9 mouse cellular contexts compared by ENCODE assay signal in the genomic region with DNA sequence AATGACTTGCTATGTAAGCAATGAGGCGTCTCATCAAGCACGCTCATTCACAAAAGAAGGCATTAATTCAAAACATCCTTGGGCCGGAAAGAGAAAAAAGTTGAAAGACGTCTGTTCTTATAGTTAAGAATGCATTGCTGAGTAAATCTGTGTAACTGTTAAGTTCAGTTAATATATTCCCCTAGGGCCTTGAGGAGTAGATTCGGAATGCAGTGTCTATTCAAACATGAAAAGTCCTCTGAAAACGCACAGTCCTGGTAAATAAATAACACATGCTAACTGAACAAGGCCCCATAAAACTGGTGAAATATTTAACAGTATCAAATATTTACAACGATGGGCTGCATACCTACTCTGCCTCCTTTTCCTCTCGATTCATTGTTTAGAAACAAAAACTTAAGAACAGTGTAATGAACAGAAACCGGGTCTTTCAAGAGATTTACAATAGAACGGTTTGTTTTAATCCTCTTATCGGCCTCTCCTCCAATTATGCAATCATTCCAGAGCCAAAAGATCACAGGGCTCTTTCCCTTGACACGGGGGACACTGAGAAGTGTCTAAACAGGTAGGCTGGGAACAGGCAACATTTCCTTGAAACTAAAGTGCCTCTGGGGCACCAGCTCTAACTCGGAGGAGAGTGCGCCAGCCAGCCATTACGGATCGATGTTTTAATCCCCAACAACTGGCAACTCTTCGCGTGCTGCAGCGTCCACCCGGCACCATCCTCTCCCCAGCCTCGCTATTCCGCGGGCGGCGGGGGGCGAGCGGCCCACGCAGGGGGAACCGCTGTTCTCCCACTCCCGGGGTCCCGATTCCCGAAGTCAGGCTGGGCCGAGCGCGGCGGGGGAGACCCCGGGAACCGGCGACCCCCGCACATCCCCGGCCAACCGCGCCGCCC. TPM values are rescaled to one million over a fixed set of nuclear protein-coding genes. Genes with fewer than 3 reads are reported as not detected.
A peak's percentile ranks its signal among the peaks of the same experiment; 100 is the strongest.
DNase-seq lines count a peak whose midpoint lies in the region; ATAC-seq and TF ChIP-seq lines count a peak whose summit lies in the region.
"Had no signal": no experiment of that assay in that cellular context is flagged by ENCODE, and none has a peak within 500 bp of the region (broad histone marks: within the 10 kb centered on the region; RNA-seq: fewer than 3 reads in every experiment).

No protein-coding gene starts in this region.

- H3K36me3 ChIP-seq in ES-E14 (ENCODE audit: control insufficient read depth, insufficient read depth, low read length, poor library complexity, severe bottlenecking): no peaks in the 10 kb centered on the region; the same call in 1 of the 2 replicates
- no peaks in the 10 kb centered on the region for H3K36me3 ChIP-seq in heart, embryonic 14.5 days (ENCODE audit: control insufficient read depth, insufficient read depth, low read length)
- H3K36me3 ChIP-seq in splenic B cell, adult 2 months (ENCODE audit: control insufficient read depth, insufficient read depth, low read length, poor library complexity, severe bottlenecking): no peaks in the 10 kb centered on the region

- ATAC-seq in cerebellum, adult (ENCODE audit: insufficient number of reproducible peaks, low FRiP score, low TSS enrichment): 0 out of 2 replicates have a peak, but pooled peaks have one; percentile 1
- ATAC-seq in heart, embryonic 14.5 days (ENCODE audit: insufficient number of reproducible peaks, insufficient read depth, low FRiP score, low read depth): peak; percentile 5; the same call in 1 of the 2 replicates
- peak; percentile 39; the same call in 1 of the 2 replicates for ATAC-seq in megakaryocyte-erythroid progenitor cell, adult 5-6 weeks (replicated peaks; ENCODE audit: low FRiP score, low TSS enrichment, poor library complexity, severe bottlenecking)

- H3K9me3 ChIP-seq in ES-E14 (ENCODE audit: control insufficient read depth, insufficient read depth, low read depth, low read length): no peaks in the 10 kb centered on the region
- peaks cover 4% of the 10 kb centered on the region; the same call in 1 of the 2 replicates for H3K9me3 ChIP-seq in heart, embryonic 14.5 days (ENCODE audit: control insufficient read depth, low read length)

- peak overlapping the region; percentile 97 for H3K9ac ChIP-seq in ES-E14 (ENCODE audit: insufficient read depth, low read depth, low read length, poor library complexity, severe bottlenecking)
- H3K9ac ChIP-seq in heart, embryonic 14.5 days (ENCODE audit: low read length): peak overlapping the region; percentile 93

- H3K4me3 ChIP-seq in ES-E14 (ENCODE audit: insufficient read depth in 1 of 2, low read depth in 1 of 2, low read length in 2 of 2, poor library complexity in 1 of 2, severe bottlenecking in 1 of 2): peak overlapping the region; percentile 88 to 100
- H3K4me3 ChIP-seq in heart, embryonic 14.5 days (ENCODE audit: control insufficient read depth in 1 of 2, insufficient read depth in 1 of 2, low read depth in 1 of 2, low read length in 2 of 2): peak overlapping the region; percentile 89 to 100

- H3K4me1 ChIP-seq in ES-E14 (ENCODE audit: control insufficient read depth in 2 of 2, insufficient read depth in 2 of 2, low read length in 2 of 2, poor library complexity in 1 of 2): peaks cover 0 to 12% of the 10 kb centered on the region in 2 experiments; a peak in 3 of 4 replicates
- H3K4me1 ChIP-seq in heart, embryonic 14.5 days (ENCODE audit: control insufficient read depth in 2 of 2, insufficient read depth in 2 of 2, low read length in 2 of 2): peaks cover 16 to 35% of the 10 kb centered on the region in 2 experiments

- WGBS in heart, embryonic 14.5 days: 3% methylated on average over 44 of the region's 44 CpGs

- H3K27ac ChIP-seq in ES-E14 (ENCODE audit: insufficient read depth, low read depth, low read length, poor library complexity, severe bottlenecking): peak overlapping the region; percentile 90
- peak overlapping the region; percentile 88 to 89; a peak in 3 of 4 replicates for H3K27ac ChIP-seq in heart, embryonic 14.5 days (replicated peaks in 1 of 2; ENCODE audit: control insufficient read depth in 1 of 2, insufficient read depth in 1 of 2, low read depth in 2 of 2, low read length in 2 of 2)

- in situ Hi-C loops in ES-E14 (cut with MboI; ENCODE audit: low sequenced_read_pairs in 2 of 2, unreplicated experiment in 2 of 2): no loop called here

- peak overlapping the region; percentile 71 for H3K4me2 ChIP-seq in heart, embryonic 14.5 days (ENCODE audit: low read length)

- no peaks in the 10 kb centered on the region for H3K27me3 ChIP-seq in heart, embryonic 14.5 days (ENCODE audit: control insufficient read depth, insufficient read depth, low read length)
- H3K27me3 ChIP-seq in splenic B cell, adult 2 months (ENCODE audit: control insufficient read depth, insufficient read depth, low read length, poor library complexity, severe bottlenecking): no peaks in the 10 kb centered on the region

- no peak for DNase-seq in cerebellum, adult 11 months
- no peak for DNase-seq in ES-E14 (ENCODE audit: low read depth, low spot score)
- peak; percentile 66 for DNase-seq in cerebellum, adult 9-11 months
- DNase-seq in layer of hippocampus, postnatal 10 days (ENCODE audit: low spot score in 2 of 2): peak; percentile 31 to 53
- peak; percentile 27 for DNase-seq in splenic B cell, adult 2 months (ENCODE audit: low read depth, low spot score)

TF ChIP-seq in ES-E14, 5 proteins besides CTCF, POLR2A, EP300 and RAD21:
- TF ChIP-seq CHD2 (IDR thresholded peaks at IDR 0.05; ENCODE audit: low read depth, low read length): no peak
- TF ChIP-seq ZC3H11A (IDR thresholded peaks at IDR 0.05; ENCODE audit: borderline replicate concordance, low read depth, low read length): no peak
- no peak for TF ChIP-seq ZNF384 (IDR thresholded peaks at IDR 0.05; ENCODE audit: low read depth, low read length)
- no peak for TF ChIP-seq HCFC1 (IDR thresholded peaks at IDR 0.05; ENCODE audit: borderline replicate concordance, insufficient read depth, low read length)
- TF ChIP-seq MAFK (IDR thresholded peaks at IDR 0.05; ENCODE audit: insufficient read depth, low read depth, low read length): no peak

RNA-seq across cellular contexts. Expression of gene Rab3ip, which starts 1.2 kb away (rescaled TPM):
- 40.2 and 51.9 TPM in 2 replicates for total RNA-seq in ES-E14 (2012; rRNA removed)
- 66.2 and 70.9 TPM in 2 replicates for polyA plus RNA-seq in heart, embryonic 14.5 days (2014; fragmentation: Nextera tagmentation; extraction: Ambion mirVana)
- 10 to 100 TPM; 62.0 to 69.2 TPM for total RNA-seq in layer of hippocampus, postnatal 10 days (2021)
- 7.4 and 13.5 TPM in 2 replicates for total RNA-seq in megakaryocyte-erythroid progenitor cell, adult 5-6 weeks (2014; fragmentation: Nextera tagmentation)
- total RNA-seq in megakaryocyte-erythroid progenitor cell, adult 5-6 weeks (2017): 3.6 and 8.0 TPM in 2 replicates

RNA-seq across cellular contexts. Expression of gene Gm10271, which starts 23.0 kb away (rescaled TPM):
- total RNA-seq in ES-E14 (2012; rRNA removed): not detected in 2 replicates
- polyA plus RNA-seq in heart, embryonic 14.5 days (2014; fragmentation: Nextera tagmentation; extraction: Ambion mirVana): not detected in 2 replicates
- total RNA-seq in layer of hippocampus, postnatal 10 days (2021): not detected
- total RNA-seq in megakaryocyte-erythroid progenitor cell, adult 5-6 weeks (2014; fragmentation: Nextera tagmentation): not detected in 2 replicates
- not detected in 2 replicates for total RNA-seq in megakaryocyte-erythroid progenitor cell, adult 5-6 weeks (2017)
- total RNA-seq: layer of hippocampus, adult 18-20 months had no signal

RNA-seq across cellular contexts. Expression of gene Best3, which starts 36.8 kb away (rescaled TPM):
- 0.21 and 0.36 TPM in 2 replicates for total RNA-seq in ES-E14 (2012; rRNA removed)
- 0.77 and 0.81 TPM in 2 replicates for polyA plus RNA-seq in heart, embryonic 14.5 days (2014; fragmentation: Nextera tagmentation; extraction: Ambion mirVana)
- total RNA-seq in layer of hippocampus, postnatal 10 days (2021): 1 to 10 TPM; 1.0 to 1.2 TPM
- not detected in 2 replicates for total RNA-seq in megakaryocyte-erythroid progenitor cell, adult 5-6 weeks (2014; fragmentation: Nextera tagmentation)
- not detected in 2 replicates for total RNA-seq in megakaryocyte-erythroid progenitor cell, adult 5-6 weeks (2017)

RNA-seq across cellular contexts. Expression of gene Myrfl, which starts 52.6 kb away (rescaled TPM):
- 0.11 and 0.13 TPM in 2 replicates for total RNA-seq in ES-E14 (2012; rRNA removed)
- 0.26 and 0.34 TPM in 2 replicates for polyA plus RNA-seq in heart, embryonic 14.5 days (2014; fragmentation: Nextera tagmentation; extraction: Ambion mirVana)
- under 1 TPM; 0.14 to 0.31 TPM for total RNA-seq in layer of hippocampus, postnatal 10 days (2021)
- not detected in 2 replicates for total RNA-seq in megakaryocyte-erythroid progenitor cell, adult 5-6 weeks (2014; fragmentation: Nextera tagmentation)
- not detected in 2 replicates for total RNA-seq in megakaryocyte-erythroid progenitor cell, adult 5-6 weeks (2017)

Comparison
In these comparisons a context has a peak if more than half of its experiments do, and no peak if none do; other contexts are left out.
1. DNase-seq: peak in cerebellum, adult 9-11 months (single experiment), layer of hippocampus, postnatal 10 days (2 of 2) and splenic B cell, adult 2 months (single experiment); none in cerebellum, adult 11 months (single experiment) and ES-E14 (single experiment).
2. Peak in every context shown above with its lines, with median percentiles within 50 percentile points of each other: ATAC-seq.